Mouse (Mus musculus): ENCODE data around the gene Sim1.

Sim1 gene

DNA sequence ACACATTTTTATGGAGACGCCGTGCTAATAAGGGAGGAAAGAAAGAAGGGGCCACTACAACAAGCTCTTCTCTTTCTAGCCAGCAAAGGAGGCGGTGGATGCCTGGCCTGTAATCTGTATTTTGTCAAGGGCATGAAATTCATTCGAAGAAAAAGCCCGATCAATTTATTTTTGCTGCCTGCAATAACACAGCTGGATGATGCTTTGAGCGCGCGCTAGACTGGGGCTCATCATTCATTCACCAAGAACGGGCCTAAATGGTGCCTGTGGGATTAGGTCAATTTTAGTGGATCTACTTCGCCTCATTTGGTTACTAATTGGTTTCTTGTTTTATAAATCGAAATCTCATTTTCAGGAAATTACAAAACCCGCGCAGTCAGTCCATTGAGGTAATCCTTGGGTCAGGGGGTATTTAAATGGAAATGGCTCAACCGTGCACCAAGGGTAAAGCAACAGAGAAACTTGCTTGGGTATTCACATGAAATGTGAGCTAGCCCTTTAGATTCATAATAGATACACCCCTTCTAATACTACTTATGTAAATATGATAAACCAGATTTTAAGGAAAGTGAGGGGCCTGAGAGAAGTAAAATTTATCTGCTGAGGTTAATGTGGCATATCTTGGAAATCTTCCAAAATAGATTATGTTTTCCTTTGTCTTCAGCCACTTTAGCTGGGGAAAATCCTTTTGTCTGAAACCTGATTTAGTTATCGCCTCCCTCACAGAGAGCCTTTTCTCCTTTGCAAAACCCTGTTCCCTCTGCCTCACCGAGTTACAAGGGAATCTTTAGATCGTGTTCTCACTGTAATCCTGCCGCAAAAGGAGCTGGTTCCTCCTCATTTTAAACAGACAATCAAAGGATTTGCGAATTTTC is 7.3 kb downstream of the Sim1 start:
- no peak for DNase-seq (ENCODE audit: low read depth, low spot score)

DNA sequence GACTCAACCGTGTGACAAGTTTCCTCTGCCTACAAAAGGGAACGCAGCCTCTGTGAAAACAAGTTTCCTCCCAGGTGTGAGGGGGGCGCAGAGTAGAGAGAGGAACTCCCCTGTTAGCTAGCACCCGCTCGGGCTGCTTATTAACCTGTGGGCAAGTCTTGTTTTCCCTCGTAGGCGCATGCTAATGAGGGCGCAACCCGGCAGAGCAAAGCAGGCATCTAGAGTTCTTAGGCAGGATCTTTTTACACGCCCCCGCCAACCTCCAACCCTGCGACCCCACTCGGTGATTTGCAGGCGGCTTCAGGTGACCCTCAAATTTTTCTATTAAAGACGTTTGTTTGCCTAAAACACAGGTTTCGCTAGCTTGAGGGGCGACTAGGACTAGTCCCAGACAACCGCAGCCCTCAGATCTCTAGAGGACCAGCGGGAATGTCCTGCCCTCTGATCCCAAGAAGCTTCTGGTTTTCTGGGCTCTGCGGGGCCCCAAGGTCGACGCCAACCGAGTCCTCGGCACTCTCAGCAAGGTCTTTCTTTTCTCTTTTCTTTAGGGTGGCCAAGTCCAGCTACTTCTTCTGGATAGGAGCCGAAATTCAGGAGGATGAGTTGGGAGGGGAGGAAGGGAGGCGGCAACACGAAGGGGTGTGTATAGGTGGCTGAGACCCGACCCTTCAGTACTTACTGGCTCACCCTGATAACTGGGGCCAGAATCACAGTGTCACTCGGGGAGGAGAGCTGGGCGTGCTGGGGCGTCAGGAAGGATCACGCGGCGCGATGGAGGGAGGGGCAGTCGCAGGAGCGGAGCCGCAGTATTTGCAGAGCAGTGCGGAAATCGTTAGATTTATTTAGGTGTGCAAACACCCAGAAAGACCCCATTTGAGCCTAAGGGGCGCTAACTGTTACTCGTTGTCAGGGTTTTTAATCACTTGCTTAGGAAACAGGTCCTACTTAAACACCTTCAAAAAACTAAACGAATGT is 8.5 kb downstream of the Sim1 start:
- no peak for DNase-seq (ENCODE audit: low read depth, low spot score)

DNA sequence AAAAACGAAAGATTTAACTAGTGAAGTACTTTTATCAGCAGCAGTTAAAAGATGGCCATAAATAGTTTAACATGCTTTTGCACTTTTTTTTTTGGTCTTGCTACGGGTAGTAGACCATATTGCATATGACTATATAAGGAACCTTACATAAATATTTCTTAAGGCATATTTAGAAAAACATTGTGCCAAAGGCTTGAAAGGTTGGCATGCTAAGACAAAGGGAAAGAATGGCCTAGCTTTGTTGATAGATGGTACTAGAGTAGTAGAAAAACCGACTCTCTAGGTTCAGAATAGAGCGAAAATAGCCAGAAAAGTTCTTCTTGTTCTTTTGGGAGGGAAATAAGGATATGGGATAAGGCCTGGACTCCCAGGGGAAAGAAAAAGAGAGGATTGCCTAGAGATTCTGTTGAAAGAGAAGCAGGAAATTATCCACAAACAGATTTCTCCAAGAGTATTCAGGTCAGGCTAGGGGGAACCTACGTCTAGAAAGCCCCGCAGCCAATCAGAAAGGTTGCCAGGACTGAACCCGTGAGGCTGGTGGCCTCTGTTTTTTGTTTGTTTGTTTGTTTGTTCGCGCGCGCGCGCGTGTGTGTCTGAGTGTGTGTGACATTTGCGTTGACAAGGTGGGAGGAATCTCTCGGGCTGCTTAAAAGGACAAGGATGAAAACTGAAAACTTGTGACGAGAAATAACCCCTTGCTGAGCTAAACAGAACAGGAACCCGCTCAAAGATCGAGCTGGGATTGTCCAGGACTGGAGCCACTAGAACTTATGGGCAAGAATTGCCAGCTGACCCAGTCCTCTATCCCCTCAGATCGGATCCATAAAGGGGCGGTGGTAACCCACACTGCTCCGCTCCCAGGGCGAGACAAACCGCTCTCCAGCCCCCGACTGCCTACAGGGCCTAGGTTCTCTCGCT is 9.6 kb downstream of the Sim1 start:
- no peak for DNase-seq (ENCODE audit: low read depth, low spot score)

DNA sequence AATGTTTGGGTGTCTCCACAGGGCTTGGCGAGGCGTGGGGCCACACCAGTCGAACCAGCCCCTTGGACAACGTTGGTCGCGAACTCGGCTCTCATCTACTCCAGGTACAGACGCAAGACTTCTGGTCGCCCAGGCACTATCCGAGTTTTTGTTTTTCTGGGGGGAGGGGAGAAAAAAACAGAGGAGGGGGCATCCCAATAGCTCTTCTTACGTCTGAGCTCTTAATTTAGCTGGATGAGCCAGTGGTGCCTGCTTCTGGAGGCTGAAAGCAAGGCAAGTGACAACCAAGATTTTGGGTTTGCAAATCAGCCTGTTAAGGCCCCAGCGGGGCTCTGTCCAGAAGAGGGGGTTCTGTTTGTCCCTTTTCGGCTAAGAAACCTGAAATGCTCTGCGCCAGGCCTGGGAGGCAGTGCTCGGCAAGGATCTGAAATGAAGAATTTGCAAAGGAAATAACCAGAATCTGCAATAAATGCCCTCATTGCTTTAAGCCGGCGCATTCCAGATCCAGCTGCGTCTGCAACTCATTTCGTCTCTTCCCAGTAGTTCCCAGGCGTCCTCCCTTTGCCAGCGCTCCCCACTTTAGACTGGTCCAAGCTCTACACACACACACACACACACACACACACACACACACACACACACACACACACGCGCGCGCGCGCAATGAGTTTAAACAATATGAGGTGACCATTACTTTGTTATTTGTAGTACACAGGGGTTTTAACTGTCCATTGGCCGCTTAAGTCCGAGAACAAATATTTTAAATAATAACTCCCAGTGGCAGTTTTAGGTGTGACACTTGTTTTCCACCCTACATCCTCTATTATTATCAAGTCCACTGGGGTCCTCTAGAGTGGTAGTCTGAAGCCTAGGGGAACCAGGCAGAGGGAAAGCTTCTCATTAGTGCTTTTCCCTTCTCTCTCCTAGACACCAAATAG is 10.5 kb downstream of the Sim1 start:
- no peak for DNase-seq (ENCODE audit: low read depth, low spot score)

DNA sequence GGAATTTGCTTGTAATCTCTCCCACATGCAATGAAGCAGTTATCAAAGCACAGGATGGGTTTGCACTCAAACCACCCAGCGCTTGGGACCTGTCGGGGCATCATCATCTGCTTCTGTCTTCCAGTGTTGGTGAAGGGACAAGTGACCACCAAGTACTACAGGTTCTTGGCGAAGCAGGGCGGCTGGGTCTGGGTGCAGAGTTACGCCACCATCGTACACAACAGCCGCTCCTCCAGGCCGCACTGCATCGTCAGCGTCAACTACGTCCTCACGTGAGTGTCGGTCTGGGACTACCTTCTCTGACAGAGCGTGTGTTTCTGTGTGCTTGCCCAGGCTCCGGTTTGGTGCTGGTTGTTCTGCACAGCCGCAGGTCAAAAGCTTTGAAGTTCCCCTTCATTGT is 15.8 kb downstream of the Sim1 start:
- DNase-seq (ENCODE audit: low read depth, low spot score), result no peak

GRCm38 (mm10) chr10:50910861-50911410 is 16.4 kb downstream of the Sim1 start:
- DNase-seq (ENCODE audit: low read depth, low spot score), result no peak

DNA sequence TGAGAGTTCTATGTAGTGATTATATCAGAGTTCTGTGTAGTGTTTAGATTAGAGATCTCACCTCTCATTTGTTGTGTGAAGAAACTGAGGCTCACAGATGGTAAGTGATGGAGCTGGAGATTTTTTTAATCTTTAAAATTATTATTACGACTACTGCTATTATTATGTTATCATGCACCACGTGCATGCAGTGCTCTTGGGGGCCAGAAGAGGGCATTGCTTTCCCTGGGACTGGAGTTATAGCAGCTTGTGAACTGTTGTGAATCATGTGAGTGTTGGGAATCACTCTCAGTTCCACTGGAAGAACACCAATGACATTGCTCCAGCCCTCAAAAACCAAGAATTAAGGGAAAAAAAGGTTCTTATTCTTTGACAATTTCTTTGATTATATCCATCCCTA is 21.1 kb downstream of the Sim1 start:
- DNase-seq (ENCODE audit: low read depth, low spot score), result no peak

- DNase-seq (ENCODE audit: low read depth, low spot score), result no peak
These were observed 34.7 kb downstream of the Sim1 start for GRCm38 (mm10) chr10:50929281-50929680.

DNA sequence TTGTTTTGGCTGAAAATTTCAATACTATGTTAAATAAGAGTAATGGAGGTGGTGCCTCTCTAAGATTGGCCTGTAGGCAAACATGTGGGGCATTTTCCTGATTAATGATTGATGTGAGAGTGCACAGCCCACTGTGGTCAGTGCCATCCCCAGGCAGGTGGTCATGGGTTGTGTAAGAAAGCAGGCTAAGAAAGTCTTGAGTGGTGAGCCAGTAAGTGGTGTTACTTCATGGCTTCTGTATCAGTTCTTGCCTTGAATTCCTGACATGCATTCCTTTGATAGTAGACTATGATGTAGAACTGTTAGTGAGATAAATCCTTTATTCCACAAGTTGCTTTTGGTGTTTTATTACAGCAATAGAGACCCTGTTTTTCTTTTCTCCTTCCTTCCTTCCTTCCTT is 41.1 kb downstream of the Sim1 start:
- DNase-seq (ENCODE audit: low read depth, low spot score), result no peak

DNA sequence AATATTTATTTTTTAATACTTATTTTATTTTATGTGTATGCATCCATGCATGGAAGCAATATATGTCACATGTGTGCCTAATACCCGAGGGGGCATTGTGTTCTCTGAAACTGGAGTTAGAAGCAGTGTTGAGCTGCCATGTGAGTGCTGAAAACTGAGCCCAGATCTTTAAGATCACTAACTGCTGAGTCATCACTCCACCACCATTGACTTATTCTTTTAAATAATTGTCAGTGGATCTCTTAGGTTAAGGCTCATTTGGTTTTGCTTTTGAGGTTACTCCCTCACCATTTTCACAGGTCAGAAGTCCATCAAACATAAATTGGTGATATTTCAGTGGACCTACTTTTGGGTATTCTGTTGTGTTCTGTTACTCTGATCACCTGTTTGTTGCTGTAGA is 79.1 kb downstream of the Sim1 start:
- DNase-seq (ENCODE audit: low read depth, low spot score), result no peak

- DNase-seq (ENCODE audit: low read depth, low spot score), result no peak
These were observed 87.3 kb downstream of the Sim1 start for GRCm38 (mm10) chr10:50981849-50982248.

- no peak for DNase-seq (ENCODE audit: low read depth, low spot score)
These were observed 89.1 kb downstream of the Sim1 start for GRCm38 (mm10) chr10:50983620-50984019.

GRCm38 (mm10) chr10:51007798-51008197 is 113.2 kb downstream of the Sim1 start:
- no peak for DNase-seq (ENCODE audit: low read depth, low spot score)

- no peak for DNase-seq (ENCODE audit: low read depth, low spot score)
These were observed 117.0 kb downstream of the Sim1 start for GRCm38 (mm10) chr10:51011391-51012150.

GRCm38 (mm10) chr10:51014901-51015300 is 120.3 kb downstream of the Sim1 start:
- no peak for DNase-seq (ENCODE audit: low read depth, low spot score)

GRCm38 (mm10) chr10:51015362-51015761 is 120.8 kb downstream of the Sim1 start:
- no peak for DNase-seq (ENCODE audit: low read depth, low spot score)

DNA sequence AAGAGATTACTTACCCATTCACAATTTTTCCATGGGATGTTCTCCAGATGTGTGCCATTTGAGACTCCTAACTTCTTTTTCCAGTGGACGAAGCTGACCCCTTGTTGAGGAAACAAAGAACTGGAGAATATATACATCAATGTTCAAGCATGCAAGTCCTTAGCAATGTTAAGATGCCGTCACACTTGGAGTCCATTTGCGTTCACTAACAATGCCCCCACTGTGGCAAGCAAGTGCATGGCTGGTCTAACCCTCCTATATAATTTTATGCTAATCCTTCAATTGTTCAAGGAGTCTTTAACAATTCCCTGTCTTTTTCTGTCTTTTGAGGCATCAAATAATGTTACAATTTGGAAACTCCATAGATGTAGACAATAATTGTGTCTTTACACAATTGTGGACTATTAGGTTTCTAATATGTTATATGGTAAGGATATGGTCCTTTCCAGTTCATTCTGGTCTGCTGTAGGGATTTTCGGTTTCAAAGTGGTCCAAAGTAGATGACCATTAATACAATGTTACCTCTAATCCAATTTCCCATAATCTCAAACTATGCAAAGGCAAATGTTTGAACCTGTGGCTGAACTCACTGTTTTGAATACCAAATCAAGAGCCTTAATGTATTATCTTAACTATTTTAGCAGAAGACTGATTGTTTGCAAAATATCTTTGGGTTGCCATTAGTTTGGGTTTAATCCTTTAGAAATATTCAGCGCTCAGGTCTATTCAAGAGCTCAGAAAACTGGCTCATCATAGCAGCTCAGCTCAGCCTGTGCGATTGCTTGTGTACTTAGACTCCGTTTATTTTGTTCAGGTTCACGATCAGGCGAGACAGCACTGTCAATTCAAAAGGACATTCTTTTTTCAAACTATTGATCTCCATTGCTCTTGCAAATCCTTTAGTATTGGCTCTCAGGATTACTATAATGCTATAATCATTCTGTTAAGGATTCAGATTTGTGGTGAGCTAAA is 129.0 kb downstream of the Sim1 start:
- DNase-seq (ENCODE audit: low read depth, low spot score), result no peak
